In the genomic region with DNA sequence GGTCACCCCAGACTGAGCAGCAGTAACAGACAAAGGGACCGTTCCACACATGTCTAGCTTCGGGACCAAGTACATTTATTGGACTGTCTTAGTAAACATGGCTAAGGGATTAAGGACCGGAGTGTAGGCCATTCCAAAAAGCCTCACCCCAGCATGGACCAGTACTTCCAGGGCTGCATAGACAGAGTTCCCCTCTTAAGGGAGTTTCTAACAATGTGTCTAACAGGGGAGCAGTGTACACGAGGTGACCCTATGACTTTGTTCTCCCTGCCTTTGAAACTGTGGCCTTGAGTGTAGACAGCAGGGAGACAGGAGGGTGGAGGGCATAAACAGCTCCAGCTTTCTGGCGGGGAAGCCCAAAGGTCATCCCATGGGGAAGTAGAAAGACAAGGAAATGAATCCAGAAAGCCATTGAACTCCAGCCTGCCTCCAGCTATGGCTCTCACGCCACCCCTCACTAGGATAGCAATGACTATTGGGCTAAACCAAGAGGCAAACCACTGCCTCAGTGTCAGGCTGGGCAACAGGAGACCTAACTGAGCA, we compare ENCODE assay signal across 16 mouse cellular contexts.
"Had no signal": no experiment of that assay in that cellular context is flagged by ENCODE, and none has a peak within 500 bp of the region (broad histone marks: within the 10 kb centered on the region; RNA-seq: fewer than 3 reads in every experiment).

No protein-coding gene starts in this region.

- H3K9me3 ChIP-seq: kidney, embryonic 15.5 days; limb, embryonic 12.5 days; liver, embryonic 15.5 days; midbrain, embryonic 13.5 days; neural tube, embryonic 12.5 days had no signal

- H3K9ac ChIP-seq: kidney, embryonic 15.5 days; limb, embryonic 12.5 days; liver, embryonic 15.5 days; midbrain, embryonic 13.5 days; neural tube, embryonic 12.5 days had no signal

- H3K27me3 ChIP-seq: kidney, embryonic 15.5 days; limb, embryonic 12.5 days; liver, embryonic 15.5 days; midbrain, embryonic 13.5 days; neural tube, embryonic 12.5 days had no signal

- H3K4me3 ChIP-seq: kidney, embryonic 15.5 days; limb, embryonic 12.5 days; liver, embryonic 15.5 days; midbrain, embryonic 13.5 days; neural tube, embryonic 12.5 days had no signal

- DNase-seq: kidney, postnatal 14 days; layer of hippocampus, adult 9-11 months; layer of hippocampus, postnatal 36 days; lung, adult 2 months; lung, postnatal 36 days; retina, postnatal 1 day; right cerebral cortex, postnatal 4 days; spleen, adult 18-20 months; thymus, adult 2 months; thymus, postnatal 25 days had no signal

- H3K36me3 ChIP-seq: kidney, embryonic 15.5 days; limb, embryonic 12.5 days; liver, embryonic 15.5 days; midbrain, embryonic 13.5 days; neural tube, embryonic 12.5 days had no signal

- H3K4me2 ChIP-seq: kidney, embryonic 15.5 days; limb, embryonic 12.5 days; liver, embryonic 15.5 days; midbrain, embryonic 13.5 days; neural tube, embryonic 12.5 days had no signal

- ATAC-seq: lung, postnatal 0 days; midbrain, embryonic 13.5 days had no signal

- H3K4me1 ChIP-seq: liver, embryonic 15.5 days; neural tube, embryonic 12.5 days had no signal

- H3K27ac ChIP-seq: kidney, embryonic 15.5 days; limb, embryonic 12.5 days; liver, embryonic 15.5 days; midbrain, embryonic 13.5 days; neural tube, embryonic 12.5 days had no signal
